Mouse (Mus musculus) right cerebral cortex, postnatal 14 days (tissue): ENCODE measurements around the gene Scnn1g.

ENCODE experiments used
- DNase-seq: peaks from one replicate; pipeline ENCODE4 v3.0.0; 2022

The Scnn1g gene

DNA sequence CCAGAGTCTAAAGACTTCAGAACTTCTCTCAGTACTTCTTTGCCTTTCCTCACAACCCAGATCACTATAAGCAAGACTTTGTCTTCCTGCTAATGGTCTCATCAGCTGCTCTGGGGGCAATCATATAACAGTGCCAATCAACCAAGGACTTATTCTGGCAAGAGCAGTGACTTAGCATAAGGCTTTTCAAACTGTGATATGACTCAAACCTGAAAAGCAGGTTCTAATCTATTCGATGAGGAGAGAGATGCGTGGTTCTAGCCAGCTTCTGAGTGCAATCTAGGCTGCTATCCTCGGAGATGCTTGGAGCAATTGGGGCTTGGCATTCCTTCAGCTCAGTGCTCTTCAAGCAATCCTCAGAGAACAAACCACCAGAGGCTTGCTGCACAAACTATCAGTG lies 44.7 kb downstream of the Scnn1g start:
- no peak for DNase-seq

DNA sequence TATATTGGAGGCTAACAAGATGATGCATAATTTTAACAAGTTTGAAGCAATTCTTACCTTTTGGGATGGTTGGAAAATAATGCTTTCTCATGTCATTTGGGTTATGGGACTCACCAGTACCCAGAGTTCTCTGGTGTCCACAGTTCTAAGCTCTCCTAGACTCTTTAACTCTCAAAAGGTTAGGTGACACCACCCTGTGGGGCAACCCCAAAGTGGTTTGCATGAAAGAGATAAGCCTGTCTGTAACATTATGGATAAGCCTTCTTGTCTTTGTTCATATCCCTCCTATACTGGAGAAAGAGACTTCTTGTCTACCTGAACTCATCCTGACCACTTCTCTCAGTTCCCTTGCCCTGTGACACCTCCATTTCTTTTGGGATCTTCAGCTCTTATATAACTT lies 45.1 kb downstream of the Scnn1g start:
- no peak for DNase-seq

DNA sequence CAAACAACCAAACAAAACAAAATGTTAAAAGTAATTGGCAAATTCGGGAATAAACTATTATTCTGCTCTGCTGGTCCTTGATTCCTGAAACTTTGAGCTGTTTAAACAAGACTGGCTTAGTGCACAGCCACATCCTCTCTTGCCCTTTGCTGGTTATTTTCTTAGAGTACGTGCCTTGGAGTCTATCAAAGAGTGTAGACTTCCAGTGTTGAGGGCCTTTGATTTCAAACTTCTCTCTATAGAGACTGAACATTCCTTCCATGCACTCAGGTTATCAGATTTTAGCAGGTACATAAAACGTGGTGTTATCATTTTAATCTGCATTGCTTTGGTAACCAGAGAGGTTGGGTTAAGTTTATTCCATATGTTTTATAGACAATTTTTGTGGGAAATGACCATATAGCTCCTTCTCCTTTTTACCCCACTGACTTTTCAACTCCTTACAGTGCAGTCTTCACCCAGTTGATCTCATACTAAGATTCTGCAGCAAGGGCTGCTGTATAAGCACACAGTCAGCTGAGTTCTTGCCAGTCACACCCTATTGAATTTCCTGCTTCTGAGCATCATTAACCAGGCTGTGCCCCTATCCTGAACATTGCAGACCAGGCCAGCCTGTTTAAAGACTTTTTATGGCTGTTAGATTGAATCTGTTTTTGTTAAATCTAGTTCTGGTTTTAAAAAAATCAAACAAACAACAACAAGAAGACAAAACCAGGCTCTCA lies 48.1 kb downstream of the Scnn1g start:
- DNase-seq, result no peak

DNA sequence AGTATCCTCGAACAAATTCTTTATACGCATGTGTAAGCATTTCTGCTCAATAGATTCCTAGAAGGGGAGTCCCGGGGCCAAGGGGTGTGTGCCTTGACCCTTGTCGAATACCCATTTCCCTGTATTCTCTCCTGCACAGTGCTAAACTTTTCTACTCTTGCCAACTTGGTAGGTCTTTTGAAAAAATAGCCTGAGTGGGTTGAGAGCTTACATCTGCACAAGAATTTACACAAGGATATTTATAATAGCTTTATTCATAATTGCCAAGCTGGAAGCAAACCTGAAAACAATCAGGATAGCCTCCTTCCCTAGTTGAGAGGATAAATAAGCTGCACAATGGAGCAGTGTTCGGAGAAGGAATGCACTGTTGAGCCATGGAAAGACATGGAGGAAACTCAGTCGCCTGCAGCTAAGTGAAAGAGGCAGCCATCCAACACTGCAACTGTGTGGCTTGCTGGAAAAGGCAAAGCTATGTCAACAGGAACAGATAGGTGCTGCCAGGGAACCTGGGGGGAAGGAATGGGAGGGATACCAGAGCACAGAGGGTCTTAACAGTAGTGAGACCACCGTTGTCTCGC lies 51.5 kb downstream of the Scnn1g start:
- no peak for DNase-seq

DNA sequence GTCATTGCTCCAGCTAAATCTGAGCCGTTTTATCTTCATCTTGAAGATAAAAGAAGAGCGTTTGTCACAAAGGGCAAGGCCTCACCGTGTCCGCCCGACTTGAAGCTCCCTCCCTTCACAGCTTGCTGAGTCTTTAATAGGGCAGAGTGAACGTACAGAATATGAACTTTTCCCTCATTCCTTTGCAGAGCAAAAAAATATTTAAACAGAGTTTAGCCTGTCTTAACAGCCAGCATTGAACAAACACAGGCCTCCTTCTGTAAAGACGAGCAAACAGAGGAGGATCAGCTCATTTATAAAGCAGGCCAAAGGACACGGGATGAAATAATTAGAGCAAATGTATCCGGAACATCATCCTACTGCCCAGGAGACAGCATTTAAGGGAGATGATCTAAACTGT lies 63.5 kb downstream of the Scnn1g start:
- DNase-seq, result no peak

DNA sequence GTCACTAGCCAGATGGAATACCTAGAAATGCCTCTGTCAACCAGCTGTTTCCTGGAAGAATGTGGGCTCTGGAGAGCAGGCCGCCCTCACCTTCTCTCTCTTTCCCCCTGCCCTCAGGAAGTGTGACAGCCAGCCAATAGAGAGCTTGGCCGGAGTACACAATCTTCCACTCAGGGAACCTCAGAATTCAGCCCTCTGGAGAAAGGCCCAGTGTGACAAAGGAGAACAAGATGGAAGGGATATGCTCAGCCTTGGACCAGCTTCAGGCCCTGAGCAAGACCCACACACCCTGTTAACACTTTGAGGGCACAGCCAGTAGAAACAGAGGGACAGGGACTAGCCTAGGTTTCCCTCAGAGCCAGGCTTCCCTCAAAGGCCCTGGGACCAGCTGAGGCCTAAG lies 68.2 kb downstream of the Scnn1g start:
- no peak for DNase-seq

DNA sequence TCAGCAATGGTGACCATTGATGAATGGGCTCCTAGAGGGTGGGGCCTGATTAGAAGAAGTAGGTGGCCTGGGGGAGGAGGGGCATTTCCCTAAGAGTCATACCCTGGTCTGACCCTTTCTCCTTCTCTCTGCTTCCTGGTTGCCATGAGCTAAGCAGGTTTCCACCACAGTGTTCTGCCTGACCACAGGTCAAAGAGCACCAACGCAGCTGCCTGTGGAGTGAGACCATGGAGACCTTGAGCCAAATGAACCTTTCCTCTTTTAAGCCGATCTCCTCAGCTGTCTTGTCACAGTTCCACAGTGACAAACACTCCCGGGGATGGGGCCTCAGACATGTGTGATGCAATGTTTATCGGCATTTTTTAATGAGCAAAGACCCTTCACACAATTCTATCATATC lies 68.7 kb downstream of the Scnn1g start:
- no peak for DNase-seq

DNA sequence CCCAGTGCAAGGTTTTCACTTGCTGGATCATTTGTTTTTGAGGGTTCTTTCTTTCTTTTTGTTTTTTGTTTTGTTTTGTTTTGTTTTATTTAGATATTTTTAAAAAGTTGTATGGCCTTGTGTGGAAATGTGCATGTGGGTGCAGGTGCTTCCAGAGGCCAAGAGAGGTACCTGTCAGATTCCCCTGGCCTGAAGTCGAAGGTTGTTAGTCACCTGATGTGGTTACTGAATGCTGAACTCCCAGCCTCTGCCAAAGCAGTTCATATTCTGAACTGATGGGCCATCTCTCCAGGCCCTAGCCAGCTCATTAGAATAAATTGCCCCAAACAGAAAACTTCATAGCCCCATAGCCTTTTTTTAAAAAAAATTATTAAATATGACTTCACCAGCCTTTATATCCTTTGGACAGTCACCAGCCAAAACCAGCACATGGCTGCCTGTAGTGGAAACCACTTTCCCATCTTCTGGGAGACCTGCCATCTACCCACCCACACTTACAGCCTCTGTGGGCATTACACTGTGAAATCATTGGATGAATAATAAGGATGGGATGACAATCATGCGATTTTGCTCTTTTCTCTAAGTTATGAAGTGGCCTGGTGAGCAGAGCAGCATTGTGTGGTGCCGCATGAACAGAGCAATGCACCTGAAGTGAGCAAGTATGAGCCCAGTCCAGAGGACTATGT lies 71.7 kb downstream of the Scnn1g start:
- peak; percentile 50 for DNase-seq

DNA sequence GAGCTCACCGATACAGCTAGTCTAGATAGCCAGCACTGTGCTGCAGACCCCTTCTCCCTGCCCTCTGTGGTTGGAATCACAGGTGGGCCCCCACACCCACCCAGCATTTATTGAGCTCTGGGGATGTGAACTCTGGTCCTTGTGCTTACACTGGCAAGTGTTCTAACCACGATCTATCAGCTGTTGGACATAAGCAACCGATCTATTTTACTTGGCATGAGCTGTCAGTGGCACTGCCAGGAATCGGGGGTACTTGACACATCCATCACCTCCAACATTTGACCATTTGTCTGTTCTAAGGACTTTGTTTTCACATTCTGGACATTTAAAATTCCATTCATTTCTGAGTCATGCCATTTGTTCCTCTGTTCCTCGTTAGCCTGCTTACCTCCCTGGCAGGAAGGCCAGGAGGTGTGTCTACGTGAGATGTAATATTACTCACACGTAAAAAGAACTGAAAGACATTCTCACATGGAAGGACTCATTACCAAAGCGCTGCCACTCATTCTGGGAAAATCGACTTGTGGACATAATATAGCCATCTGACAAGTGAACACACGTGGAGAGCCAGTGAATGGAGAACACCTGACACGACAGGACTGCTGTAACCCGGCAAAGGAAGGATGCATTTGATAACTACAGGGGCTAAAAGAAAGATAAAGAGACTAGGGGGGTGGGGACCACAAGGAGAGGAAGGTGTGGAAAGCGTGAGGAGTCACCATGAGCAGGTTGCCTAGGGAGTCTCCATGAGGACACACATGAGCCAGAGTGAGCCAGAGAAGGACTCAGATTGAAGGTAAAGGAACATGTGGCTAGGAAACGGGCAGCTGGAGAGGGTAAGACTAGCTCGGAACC lies 73.7 kb downstream of the Scnn1g start:
- no peak for DNase-seq
